Mouse (Mus musculus) natural killer cell, adult 2 months (primary cell): ENCODE data around the gene Gm20388.

Experiments used
- DNase-seq, 2 experiments: peaks; one replicate each; pipeline ENCODE4 v3.0.0; 2022; ENCODE audit warnings: low spot score in 2 of 2

Gm20388 gene

DNA sequence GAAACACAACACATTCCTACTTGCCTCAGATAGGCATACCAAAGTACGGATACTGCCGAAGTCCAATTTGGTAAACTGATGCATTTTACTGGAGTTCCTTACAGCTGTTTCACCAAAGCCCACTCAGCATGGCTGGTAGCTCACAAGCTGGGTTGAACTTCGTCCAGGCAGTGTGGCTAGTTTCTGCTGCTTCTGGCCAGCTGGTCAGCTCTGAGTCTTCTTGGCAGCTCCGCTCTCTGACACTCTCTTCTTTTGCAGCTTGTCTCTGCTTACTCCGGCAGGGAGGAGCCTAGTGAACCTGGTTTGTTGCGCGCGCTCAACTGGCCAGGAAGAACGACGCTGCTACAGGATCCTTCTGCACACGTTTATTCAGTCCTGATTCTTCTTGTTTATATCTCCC, 3725.0 kb downstream of the Gm20388 start:
- DNase-seq = no peak

DNA sequence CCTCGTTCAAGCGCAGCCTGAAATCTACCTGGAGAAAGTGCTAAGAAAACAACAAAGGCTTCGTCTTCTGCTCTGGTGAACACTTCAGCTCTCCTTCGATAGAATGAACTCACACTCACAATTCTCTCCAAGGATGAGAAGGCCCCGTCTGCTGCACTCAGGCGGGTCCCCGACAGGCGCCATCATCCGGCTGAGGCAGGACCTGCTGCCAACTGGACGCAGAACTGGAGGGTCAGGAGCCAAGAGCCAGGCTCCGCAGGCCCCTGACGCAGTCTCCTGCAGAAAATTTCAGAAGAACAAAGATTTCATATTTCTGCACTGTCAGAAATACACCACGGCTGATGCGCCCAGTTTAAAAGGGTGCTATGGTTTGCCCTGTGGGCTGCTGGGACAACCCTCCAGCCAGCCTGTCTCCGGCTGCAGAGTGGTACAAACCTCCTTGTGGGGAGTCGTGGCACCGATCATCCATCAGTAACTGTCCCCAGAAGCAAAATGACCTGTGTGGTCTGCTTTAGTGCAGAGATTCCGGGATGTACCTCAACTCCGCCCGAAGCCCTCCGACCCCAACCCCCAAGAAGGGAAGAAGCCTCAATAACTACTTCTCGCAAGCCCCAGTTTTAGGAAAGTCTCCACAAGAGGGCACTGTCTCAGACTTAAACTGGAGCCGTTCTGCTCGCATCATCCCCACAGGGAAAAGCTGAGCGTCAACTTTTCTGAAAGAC, 3732.8 kb downstream of the Gm20388 start:
- DNase-seq = peak in 1 of 2 experiments; percentile 13

DNA sequence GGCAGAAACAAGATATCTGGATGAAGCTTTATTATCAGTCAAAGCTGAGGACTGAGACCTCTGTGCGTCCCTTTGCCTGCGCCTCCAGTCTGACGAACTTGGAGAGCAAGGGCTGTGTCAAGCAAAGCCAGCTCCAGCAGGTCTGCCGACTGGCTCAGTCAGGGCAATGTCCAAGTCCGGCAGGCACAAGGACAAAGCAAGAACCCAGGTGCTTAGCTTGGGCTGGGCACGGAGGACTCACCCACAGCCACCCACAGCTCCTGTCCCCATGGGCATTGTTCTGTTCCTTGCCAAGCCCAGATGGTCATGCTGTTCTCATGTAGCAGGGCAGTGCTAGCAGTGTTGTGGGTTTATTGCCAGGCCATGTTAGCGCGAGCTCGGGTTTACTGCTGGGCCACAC, 3734.6 kb downstream of the Gm20388 start:
- no peak for DNase-seq

DNA sequence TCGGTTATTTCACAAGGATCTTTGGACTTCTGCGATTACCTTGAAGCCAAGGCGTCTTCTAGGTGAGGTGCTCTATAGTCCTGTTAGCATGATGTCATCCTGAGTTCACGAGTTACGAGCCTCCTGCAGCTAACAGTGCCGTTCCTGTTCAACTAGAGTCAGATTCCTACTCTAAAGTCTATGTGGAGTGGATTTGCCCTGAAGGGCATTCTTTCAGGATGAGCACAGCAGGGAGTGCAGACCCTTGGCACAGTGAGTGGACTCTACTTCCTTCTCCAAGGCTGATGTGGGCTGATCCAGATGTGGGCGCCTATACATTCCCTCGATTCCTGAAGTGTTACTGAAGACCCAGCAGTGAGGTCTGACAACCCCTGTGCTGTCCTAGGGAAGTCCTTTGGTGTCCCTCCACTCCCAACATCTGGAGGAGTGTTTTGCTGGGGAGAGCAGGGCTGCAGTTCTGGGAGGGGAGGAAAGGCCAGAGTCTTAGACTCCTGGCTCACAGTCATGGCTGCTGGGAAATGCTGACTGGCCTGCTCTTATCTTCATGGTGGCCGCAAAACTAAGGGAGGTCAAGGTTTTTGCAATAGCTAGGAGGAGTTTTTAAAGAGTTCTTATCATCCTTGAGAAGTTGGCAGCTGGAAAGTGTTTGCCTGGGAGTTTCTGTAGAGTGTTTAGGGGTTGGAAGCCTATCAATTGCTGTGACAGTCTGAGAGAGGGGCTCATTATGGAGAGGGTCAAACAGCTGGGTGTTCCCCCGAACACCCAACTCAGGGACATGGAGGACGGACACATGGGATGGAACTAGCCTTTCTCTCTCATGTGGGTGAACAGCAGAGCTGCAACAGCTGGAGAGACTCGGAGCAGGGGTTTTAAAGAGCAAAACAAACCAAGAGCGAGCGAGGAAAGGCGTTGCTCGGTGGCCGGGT, 3737.9 kb downstream of the Gm20388 start:
- no peak for DNase-seq

DNA sequence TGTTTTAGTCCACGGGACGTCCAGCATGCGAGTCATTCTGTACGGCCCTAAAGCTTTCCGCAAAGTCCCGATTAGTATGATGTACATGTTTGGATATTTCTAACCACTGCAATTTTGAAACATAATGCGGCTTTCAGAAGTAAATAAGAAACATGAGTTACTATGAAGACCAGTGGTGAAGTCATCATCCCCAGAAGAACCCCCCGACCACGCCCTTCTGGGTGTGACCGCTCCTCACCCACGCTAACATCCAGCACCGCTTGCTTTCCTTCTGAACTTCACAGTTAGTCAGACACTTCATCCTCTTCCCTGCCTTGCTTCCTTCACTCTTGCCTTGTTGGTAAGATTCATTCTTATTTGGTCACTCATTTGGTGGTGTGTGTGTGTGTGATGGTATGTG, 3738.8 kb downstream of the Gm20388 start:
- no peak for DNase-seq

DNA sequence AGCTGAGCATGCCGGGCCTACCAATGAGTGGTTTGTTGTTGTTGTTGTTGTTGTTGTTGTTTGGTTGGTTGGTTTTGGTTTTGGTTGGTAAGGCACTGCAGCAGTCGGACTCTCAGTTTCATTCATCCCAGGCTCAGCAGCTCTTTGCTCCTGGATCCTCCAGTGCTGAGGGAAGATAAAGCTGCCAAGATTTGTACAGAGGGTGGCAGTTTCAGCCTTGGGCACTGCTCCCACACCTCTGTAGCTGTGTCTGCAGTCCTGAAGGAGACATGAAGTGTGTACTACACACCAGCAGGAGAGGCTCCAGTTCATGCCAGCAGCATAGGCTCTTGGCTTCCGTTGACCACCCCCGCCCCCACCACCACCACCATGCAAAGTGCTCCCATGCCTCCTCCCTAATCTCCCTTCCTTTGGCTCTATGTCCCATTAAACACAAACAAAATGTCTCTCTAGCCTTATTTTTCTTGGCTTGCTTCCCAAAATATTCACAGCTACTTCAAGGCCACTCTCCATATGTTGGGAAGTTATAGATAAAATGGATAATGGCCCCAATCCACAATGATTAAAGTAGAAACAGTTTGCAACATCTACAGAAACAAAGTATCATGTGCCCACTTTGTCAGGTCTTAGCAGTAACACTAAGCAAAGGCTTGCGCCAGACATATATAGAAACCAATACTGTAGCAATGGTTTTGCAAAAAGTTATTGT, 3740.9 kb downstream of the Gm20388 start:
- no peak for DNase-seq

DNA sequence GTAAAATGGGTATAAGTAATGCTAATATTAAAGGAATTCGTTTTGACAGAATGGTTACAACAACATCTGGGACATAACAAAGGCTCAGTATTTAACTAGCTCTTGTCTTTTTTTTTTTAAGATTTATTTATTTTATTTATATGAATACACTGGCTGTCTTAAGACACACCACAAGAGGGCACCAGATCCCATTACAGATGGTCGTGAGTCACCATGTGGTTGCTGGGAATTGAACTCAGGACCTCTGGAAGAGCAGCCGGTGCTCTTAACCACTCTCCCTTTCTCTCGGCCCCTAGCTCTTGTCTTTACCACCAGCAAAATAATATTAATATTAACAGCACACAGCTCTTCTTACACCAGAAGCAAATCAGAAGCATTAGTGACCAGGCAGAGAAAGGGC, 3742.0 kb downstream of the Gm20388 start:
- DNase-seq = no peak

DNA sequence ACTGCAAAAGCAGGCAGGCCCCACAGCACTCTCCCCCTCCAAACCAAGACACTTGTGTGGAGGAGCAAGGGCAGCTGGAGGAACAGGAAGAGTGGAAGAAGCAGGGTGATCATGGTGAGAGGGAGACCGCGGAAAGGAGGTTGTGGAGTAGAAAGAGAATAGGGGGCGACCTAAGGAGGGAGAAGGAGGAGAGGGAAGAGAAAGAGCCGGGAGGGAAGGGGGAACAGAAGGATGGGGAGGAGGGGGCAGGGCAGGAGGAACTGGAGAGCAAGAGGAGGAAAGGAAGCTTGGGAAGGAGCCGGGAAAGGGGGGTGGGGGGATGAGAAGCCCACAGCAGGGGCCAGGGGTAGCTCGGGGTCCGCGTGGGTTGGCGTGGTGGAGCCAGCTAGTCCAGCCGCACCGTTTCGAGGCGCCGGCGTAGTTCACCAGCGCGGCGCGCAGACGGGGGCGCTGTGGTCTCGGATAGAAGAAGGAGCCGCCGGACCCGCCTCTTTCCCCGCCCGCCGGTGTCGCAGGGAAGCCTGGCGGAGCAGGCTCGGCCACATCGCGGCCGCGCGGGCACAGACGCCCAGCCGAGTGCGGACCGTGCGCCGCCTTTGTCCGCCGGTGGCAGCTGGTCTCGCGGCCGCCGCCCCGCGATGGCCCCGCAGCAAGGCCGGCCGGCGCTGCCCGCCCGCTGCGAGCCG, 3742.8 kb downstream of the Gm20388 start, which contains the start of gene Rhou:
Gene Rhou, plus strand, starts transcription at position 622 of the 686 bp plus-strand sequence.
- peak; percentile 9 to 29 for DNase-seq

DNA sequence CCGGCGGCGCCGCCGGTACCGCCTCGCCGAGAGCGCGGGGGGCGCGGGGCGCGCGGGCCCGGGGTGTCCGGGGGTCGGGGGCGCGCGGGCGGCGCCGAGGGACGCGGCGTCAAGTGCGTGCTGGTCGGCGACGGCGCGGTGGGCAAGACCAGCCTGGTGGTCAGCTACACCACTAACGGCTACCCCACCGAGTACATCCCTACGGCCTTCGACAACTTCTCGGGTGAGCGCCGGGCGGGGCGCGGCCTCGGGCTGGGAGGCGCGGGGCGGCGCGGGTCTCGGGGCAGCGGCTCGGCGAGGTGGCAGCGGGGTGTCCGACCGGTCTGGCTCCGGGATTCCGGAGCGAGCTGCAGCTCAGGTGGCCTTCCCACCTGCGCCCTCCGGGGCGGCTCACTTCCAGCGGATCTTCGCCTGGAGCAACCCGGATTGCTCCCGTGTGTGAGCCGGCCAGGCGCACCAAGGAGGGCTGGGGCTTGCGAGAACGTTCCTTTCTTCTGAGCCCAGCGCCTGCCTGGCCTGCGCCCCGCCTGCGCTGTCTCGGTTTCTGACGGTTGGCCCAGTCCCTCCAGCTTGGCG, 3743.4 kb downstream of the Gm20388 start:
- peak in 1 of 2 experiments; percentile 4 for DNase-seq

DNA sequence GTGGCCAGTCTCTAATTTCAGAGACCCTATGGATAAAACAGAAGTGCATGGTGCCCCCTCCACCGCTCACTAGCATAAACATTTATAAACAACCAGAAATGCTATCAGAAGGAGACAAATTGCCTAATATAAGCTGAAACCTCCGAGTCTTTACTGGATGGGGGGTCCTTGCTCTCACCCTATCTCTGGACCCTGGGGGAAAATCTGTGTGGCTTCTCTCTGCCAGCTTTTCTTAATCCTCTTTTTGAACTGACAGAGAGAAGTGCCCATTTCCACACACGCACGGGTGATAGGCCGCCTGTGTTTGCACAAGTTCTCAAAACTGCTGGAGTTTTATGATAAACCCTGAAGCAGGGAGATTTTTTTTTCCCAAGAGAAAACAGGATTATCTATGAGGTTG, 3744.1 kb downstream of the Gm20388 start:
- no peak for DNase-seq

DNA sequence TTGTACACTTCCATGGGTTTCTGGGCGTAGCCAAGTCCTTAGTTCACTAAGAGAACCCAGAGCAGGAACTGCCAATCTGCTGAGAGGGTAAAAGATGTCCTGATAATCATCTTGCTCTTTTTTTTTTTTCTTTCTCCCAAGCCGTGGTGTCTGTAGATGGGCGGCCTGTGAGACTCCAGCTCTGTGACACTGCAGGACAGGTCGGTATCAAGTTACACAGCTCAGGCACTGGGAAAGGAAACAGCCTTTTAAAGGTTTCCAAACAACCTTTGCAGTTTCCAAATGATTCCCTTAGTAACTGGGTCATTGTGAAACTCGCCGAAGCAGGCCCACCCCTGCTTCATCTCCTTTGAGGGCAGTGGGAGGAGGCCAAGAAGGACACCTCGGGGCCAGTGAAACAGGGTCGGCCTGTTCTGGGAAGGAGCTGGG, 3744.7 kb downstream of the Gm20388 start:
- DNase-seq = no peak

DNA sequence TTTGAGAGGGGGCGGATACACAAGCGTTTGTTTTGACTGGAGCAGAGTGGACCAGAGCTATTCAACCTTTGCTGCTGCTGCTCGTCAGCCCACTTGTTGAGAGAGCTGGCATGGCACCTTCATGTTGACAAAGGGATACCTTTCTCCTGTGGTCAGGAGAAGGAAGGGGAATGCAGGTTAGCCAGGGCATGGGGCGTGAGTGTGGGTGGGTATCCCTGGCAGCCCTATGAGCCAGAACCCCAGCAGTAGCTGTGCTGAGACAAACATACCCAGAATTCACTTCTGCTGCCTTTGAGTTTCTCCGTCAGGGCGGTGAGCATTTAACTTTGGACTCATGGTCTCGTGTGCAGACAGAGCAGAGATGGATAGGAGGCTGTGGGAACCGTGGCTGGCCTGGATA, 3747.2 kb downstream of the Gm20388 start:
- DNase-seq = no peak

DNA sequence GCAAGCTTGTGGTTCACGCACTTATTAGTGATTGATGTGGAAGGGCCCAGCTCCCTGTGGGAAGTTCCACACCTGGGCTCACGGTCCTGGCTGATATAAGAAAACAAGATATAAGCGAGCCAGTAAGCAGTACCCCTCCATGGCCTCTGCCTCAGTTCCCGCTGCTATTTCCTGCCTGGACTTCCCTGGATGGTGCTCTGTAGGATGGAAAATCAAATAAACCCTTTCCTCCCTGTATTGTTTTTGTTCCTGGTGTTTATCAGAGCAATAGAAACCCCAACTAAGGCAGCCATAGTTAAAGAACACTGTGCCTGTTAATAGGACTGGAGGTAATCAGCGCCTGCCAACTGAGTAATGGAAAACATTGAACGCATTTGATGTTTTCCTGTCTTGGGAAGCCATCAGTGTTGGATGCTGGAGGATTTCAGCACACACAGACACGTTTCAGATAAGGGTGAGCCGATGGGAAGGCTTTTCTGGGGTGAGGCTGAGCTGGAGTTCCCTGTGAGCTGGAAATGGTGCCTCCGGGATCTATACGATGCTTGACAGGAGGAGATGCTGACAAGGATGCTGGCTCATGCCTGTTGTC, 3748.9 kb downstream of the Gm20388 start:
- DNase-seq = no peak

DNA sequence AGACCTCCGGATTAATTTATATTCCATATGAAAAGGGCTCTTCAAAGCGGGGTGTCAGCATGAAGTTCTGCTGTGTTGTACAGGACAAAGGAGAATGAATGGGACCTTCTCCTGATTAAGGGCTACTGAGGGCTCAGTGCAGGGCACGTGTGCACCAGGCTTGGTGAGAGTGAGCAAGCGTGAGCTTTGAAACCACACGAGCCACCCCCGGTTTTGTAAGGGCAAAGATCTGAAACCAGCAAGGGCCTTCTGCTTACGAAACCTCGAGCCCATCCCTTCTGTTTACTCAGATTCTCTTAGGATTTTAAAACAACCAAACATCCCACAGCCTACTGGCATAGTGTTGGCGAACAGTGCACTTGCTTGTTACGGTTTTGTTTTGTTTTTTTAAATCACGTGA, 3750.9 kb downstream of the Gm20388 start:
- DNase-seq = no peak

DNA sequence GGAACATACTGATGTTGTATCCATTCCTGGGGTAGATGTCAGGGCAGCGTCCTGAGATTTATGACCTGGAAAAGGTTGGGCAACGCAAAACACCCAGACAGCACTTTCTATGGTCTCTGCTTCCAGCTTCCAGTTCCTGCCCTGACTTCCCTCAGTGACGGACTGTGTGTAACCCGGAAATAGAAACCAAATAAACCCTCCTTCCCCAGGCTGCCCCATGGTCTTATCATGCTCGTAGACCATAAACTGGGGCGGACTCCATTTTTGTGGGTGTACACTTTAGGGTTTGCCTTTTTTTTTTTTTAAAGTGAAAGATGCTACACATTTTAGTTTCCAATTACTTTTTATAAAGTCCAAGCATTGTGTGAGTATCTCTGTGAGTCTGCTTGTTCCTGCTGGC, 3754.9 kb downstream of the Gm20388 start:
- no peak for DNase-seq

DNA sequence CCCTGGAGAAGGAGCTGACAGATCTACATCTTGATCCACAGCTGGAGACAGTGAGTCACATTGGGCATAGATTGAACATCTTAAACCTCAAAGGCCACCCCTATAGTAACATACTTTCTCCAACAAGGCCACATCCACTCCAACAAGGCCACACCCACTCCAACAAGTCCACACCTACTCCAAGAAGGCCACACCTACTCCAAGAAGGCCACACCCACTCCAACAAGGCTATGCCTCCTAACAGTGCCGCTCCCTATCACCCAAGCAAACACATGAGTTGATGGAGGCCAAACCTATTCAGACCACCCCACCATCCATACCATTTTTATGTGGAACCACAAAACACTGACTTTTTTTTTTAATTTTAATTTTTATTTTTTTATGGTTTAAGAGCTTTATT, 3756.2 kb downstream of the Gm20388 start:
- no peak for DNase-seq

DNA sequence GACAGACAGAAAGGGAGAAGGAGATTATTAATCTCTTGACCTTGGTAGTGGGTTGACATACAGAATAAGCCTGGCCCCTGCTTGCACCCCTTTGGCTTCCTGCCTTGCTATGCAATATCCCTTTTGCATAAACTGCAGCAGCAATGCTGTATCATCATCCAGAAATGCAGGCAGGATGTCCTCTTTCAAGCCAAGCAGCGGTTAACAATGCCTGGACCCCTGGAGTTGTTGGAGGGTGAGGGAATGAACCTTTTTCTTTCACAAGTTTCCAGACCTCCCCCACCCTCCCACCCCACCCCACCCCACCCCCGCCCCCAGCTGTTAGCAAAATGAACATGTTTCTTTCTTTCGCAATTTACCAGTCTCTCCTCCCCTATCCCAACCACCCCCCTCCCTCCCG, 3758.0 kb downstream of the Gm20388 start:
- no peak for DNase-seq

DNA sequence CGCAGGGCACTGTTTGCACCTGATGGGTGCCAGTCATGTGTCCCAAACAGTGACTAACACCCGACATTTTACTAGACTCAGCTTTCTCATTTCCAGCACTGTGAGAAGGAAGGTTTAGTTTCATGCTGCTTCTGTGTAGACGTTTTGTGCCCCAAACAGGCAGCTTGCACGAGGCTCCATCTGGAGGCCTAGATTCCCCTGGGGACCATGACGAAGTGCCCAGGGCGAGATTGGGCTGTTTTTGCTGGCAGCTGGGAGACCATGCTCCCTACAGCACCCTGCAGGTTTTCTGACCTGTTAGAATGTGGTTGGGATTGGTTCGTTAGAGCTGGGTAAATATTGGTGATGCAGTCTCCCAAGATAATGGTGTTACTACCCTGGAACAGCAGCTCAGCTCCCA, 3760.1 kb downstream of the Gm20388 start:
- no peak for DNase-seq

DNA sequence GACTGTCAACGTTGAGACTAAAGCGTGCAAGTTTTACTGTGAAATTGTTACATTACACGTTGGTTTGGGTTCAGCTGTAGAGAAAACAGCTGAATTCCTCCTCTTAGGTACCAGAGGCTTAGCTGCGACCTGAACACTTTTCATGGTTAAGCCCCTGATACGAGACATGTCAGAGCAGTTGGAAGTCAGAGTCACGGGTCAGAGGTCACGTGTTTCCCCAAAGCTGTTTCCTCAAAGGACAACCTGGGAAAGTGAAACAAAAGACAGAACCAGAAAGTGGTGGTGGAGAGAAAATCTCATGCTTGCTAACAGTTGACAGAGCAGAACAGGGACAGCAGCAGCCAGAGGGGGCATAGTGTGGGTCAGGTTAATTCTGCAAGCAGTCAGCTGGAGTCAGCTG, 3760.8 kb downstream of the Gm20388 start:
- DNase-seq = no peak

DNA sequence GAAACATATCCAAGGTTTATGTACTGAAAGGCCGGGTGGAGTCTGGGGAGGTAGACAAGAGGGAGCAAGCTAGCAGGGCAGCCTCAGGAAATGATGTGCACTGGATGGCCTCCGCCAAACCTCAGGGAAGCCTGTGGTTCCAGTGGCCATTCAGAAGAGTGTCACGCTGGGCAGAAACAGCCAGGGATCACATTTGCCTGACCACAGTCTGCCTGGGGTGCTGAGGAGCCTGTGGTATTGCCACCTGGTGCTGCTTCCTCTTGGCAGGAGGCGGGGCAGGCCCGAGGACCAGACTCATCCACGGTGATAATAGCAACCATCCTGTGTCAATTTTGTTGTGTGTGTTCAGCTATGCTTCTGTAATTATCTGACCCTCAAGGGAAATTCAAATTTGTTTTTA, 3762.0 kb downstream of the Gm20388 start:
- DNase-seq = no peak

DNA sequence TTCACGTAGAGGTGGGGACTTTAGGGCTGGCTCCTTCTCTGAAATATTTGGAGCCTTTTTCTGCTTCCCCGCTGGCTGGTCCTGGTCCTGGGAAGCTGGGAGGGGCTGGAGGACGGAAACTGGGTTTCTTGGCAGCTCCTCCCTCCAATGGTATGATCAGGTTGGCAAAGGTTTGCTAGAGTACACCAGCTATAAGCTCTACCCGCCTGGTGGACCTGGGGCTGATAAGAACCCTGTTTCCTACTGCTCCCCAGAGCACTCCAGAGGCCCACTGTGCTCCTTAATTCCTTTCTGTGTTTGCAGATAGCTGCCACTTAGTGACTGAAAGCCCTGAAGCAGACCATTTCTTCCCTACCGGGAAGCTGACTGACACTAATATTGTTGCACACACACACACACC, 3765.0 kb downstream of the Gm20388 start:
- no peak for DNase-seq
